Mouse (Mus musculus) brain, embryonic 14.5 days (tissue): ENCODE results near the gene Crim1. TPM values are rescaled to one million over a fixed set of nuclear protein-coding genes. Genes with fewer than 3 reads are reported as not detected.

Experiments
- DNase-seq: peaks from one replicate; pipeline ENCODE4 v3.0.0-alpha.2; 2011; ENCODE audit warnings: low read depth
- CTCF ChIP-seq: fragments of 200-500 bp; IDR thresholded peaks from 2 replicates; pipeline ENCODE4 v1.5.1; 2012; ENCODE audit warnings: inconsistent platforms, mild to moderate bottlenecking, moderate library complexity, borderline replicate concordance; ENCODE audit not compliant: insufficient read depth, insufficient read length; ENCODE audit errors: extremely low read depth
- POLR2A ChIP-seq: fragments of 200-500 bp; IDR thresholded peaks from 2 replicates; pipeline ENCODE4 v1.6.1; 2012; ENCODE audit warnings: mild to moderate bottlenecking, inconsistent platforms, borderline replicate concordance; ENCODE audit not compliant: poor library complexity, insufficient read depth, insufficient read length, severe bottlenecking; ENCODE audit errors: extremely low read depth
- polyA plus RNA-seq: library from polyadenylated mRNA; depleted of rRNA; stranded (reverse); fragments of >200 nt; gene quantifications from 2 replicates; pipeline ENCODE4 v1.2.3, GENCODE M21; 2012

Gene Crim1
- polyA plus RNA-seq, 1 experiment, result 39.5 TPM

DNA sequence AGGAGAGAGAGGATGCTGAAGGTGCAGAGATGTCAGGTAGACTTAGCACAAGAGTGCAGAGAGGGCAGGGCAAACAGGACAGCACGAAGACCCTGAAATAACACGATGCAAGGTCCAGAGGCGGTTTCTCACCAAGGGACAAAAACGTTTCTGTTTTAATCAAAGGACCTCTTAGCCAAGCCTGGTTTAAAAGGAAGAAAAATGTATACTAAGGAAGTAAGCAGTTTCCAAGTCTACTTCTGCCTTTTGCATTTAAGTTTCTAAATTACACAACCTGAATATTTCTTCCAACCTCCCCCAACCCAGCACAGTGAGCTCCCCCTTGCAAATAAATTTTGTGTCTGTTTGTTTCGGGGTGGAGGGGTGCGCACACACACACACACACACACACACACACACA lies 173.1 kb downstream of the Crim1 start:
- no peak for TF ChIP-seq POLR2A
- TF ChIP-seq CTCF, result no peak
- no peak for DNase-seq

DNA sequence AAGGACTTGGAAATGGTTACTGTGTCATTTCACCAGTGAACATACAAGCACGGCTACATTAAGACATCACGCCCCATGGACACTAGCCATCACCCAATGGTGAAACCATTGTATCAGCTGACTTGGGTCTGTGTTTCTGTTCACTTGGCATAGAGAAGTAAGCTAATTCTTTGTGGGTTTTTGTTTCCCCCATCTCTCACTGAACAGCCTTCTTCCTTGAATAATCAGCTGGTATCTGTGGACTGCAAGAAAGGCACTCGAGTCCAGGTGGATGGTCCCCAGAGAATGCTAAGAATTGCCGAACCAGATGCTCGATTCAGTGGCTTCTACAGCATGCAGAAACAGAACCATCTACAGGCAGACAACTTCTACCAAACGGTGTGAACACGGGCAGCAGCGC lies 173.8 kb downstream of the Crim1 start:
- DNase-seq, result no peak
- no peak for TF ChIP-seq CTCF
- no peak for TF ChIP-seq POLR2A

DNA sequence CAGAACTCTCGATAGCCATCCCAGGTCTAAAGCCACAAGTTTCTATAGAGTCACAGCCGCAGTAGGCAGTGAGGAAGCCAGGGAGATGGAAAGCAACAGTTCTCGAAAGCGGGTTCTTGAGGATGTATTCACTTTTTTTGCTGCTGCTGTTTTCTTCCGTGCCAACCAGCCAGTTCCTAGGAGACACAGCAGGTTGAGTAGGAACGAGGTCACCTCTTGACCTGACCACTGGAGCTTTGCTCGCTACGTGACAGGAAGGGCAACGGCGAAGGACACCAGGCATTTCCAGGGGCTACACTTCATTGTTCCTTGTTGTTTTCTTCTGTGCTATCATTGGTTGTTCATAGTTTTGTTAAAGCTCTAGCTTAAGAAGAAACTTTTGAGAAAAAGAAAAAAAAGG lies 174.7 kb downstream of the Crim1 start:
- TF ChIP-seq CTCF (no peak), POLR2A (no peak)
- no peak for DNase-seq

DNA sequence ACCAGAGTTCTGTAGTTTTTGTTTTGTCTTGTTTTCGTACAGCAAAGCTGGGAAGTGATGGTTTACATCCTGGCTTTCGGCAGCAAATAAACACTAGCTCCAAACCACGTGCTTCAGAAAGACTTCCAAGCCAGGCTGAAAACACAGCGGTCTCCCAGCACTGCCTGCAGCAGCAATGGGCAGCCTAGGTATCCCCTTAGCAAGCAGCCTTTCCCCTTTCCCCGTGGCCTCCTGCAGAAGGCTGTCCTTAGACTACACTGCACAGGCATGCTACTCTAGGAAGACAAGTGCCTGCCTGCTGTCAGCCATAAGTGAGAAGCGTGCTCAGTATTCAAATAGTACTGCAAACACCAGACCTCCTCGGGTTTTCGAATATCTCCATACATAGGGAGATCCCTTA lies 176.5 kb downstream of the Crim1 start:
- TF ChIP-seq POLR2A, result no peak
- no peak for TF ChIP-seq CTCF
- DNase-seq, result no peak

DNA sequence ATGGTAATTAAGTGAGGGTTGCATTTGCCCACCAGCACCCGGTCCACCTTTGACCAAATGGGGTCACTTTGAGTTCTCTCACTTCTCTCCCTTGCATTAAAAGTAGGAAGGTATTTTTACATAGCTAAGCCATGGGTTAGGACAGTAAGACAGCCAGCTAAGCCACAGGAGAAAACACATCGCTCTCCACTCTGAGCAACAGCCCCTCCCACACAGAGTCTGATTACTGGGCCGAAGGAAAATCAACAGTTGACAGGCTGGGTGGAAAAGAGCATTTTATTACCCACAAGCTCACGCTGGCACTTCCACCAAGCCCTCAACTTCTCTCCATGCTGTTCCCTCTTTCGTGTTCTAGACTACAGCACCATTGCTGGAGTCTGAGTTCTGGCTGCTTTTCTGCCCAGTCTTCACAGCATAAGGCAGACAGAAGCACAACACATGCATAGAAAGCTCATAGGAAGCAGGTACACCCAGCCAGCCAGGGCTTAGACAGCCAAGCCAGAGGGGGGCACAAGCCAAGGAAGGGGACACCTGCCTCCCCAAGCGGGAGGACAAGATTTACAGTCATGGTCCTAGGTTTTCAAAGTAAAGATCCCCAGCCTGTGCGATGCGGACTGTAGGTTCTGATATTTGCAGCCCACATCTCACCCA lies 179.2 kb downstream of the Crim1 start:
- DNase-seq, result no peak
- TF ChIP-seq POLR2A, result no peak
- no peak for TF ChIP-seq CTCF

DNA sequence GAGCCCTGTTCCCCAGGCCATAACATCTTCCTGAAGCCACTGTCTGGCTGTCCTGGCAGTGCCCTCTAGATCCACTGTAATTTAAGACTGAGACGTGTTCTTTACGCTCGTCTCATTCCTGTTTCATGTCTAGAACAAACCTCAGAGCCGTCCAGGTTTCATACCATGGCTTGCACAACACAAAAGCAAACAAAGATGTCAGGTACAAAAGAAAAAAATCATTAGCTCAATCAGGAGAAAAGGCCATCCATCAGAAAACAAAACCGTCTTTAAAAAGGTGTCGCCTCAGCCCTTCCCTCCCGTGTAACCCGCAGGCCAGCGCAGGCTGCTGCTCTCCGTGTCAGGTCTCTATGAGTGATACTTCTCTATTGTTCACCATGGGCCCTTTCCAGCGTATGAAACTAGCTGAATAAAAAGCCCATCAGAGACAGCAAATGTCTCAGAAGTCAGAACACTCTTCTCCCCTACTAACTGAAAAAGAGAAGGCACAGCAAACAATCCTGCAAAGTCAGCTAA lies 179.7 kb downstream of the Crim1 start:
- DNase-seq, result no peak
- TF ChIP-seq CTCF (no peak), POLR2A (no peak)

DNA sequence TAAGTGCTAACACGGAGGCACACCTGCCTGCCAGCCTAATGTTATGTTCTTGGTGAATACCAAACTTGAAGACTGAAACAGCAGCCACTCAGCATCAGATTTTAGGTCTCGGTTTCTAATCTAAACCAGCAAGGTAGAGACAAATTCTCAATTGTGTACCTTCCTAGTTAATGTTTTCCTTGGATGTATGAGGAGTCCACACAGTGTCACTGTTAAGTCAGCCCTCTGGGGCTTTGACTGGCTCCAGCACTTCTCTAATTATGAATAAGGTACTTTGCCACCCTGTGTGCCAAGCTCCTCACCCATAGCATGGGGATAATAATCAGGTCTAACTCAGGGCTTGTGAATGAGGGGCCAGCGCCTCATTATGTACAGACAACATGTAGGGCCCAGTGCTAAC lies 182.3 kb downstream of the Crim1 start:
- no peak for TF ChIP-seq POLR2A
- no peak for TF ChIP-seq CTCF
- no peak for DNase-seq

DNA sequence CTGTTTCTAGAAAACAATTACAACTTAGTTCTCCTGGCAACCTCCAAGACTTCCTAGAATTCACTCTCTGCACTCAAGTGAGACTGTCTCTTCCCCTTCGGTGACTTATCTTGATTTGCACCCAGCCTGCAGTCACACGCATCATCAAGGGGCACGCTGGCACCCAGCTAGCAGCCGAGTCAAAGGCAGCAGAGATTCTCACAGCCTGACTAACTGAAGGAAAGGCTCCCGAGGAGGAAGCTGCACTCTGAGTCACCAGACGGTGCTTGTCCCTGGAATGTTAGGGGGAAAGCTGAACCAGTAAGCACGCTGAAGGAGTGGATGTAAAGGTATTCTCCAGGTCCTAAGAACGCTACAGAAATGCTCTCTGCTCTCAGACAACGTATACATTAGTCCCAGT lies 187.6 kb downstream of the Crim1 start:
- no peak for TF ChIP-seq POLR2A
- TF ChIP-seq CTCF, result no peak
- no peak for DNase-seq

DNA sequence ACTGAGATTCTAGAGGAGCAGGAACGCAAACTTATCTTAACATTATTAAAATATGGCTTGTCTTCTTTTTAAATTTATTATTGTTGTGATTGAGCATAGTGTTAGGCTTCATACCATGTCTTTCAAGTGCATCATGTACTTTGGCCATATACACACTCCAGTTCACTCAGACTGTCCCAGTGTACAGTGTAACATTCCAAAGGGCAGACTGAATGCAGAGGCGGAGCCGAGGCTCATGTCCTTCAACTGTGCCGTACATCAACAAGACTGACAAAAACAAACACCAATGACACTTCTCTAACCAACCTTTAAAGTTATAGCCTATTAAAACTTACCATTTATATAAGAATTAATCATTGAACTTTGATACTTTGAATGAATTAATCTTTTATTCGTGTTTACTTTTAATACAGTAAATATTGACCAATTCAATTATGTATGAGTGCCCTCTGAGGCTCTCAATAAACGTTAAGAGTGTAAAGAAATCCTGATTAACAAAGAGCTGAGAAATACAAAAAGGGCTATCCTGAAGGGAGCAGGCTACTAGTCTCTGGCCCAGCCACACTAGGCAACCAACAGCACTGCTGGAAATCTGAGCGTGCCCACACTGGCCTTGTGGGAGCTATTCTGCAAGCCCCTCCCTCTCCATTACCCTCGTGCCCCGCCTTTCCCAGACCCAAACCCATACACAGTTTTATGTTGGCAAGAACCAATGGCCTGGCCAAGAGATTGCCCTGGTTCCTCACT lies 188.2 kb downstream of the Crim1 start:
- no peak for TF ChIP-seq CTCF
- no peak for DNase-seq

DNA sequence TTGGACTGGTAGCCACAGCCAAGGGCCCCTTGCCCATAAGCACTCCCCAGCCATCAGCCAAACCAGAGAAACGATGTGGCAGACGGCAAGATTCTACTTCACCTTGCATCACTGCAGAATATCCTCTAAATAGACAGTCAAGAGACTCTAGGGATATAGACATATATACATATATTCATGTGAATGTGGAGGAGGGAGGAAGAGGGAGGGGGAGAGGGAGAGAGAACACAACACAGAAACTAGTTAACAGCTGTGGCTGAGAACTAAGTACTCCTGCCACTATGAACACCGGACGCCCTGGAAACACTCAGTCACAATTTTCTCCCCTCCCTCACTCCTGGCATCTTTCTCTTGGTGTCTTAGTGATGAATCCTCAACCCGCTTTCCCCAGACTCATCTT lies 189.5 kb downstream of the Crim1 start:
- DNase-seq, result no peak
- no peak for TF ChIP-seq POLR2A
- TF ChIP-seq CTCF, result no peak

DNA sequence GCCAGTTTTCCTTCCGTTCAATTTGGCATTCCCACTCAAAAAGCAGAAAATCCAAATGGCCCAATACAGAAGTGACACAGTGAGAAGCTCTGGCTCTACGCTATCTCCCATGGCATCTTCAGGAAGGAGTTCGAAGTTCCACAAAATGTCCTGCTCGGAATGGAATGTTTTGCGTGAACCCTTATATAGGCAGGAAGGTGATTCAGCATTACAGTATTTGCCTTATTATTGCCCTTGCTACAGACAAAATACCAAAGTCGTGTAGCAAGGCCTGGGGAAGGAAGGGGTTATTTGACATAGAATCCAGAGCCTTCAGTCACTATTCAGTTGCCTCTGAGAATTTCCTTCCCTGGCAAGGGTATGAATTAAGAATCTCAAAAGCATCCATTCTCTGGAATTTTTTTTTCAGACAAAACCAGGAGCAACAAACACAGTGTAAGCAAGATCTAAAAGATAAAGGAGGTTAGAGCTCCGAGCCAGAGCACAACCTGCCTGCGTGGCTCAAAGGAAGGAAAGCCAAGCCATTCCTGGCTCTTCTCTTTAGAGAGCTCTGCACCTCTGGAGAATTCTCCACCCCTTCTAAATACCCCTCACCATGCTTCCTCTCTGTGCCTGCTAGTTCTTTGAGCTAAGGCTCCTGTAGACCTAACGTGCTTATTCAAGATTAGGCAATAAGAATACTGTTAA lies 192.5 kb downstream of the Crim1 start:
- no peak for DNase-seq
- no peak for TF ChIP-seq CTCF
- no peak for TF ChIP-seq POLR2A
